Mouse (Mus musculus): Measurements from ENCODE around the gene Ndufs4.
A peak's percentile ranks its signal among the peaks of the same experiment; 100 is the strongest.

The Ndufs4 gene

DNA sequence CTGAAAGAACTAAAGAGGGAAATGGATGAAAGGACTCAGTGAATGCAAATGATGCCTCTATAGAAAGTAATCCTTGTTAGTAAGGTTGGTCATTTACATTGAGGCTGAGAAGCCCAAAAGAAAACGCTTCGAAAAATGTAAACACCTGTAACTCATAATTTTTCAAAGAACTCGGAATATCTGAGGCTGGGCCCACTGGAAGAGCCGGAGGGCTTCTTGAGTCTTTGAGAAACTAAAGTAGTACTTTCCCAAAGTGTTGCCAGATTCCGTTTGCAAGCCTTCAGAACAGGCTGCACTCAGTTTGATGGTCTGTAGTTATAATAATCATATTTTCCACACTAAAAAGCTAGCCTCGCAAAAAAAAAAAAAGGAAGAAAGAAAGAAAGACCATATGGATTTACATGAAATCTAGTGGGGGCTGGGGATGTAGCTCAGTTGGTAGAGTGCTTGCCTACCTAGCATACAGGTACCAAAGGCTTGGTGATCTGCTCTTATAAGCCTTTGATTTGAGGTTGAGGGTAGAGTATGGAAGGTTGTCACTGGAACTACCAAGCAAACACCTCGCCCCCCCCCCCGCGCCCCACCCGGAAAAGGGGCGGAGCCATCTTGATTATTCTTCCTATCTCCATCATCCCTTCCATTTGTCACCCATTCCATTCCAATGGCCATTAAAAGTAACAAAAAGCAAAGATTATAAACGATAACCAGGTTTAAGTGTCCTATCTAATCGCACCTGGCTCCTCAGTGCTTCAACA, at the start of gene Ndufs4:
TSS of gene Ndufs4 (minus strand) at position 48 of the 755 bp plus-strand sequence.
- DNase-seq (ENCODE audit: low read depth), result no peak

DNA sequence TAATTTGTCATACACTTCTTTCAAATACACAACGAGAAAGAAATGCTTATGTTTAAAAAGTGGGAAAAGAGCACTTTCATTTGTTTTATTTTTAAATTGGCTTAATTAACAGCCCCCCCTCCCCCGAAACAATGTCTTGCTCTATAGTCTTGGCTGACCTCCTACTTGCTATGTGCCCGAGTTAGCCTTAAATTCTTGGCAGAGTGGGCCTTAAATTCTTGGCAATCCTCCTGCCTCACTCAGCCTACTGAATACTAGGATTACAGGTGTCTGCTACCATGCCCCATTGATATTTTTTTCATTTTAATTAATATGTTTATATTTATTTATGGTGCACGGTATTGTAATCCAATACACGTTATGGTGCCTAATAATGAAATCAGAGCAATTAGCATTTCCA, 44.4 kb upstream of the Ndufs4 start:
- DNase-seq (ENCODE audit: low read depth), result no peak

DNA sequence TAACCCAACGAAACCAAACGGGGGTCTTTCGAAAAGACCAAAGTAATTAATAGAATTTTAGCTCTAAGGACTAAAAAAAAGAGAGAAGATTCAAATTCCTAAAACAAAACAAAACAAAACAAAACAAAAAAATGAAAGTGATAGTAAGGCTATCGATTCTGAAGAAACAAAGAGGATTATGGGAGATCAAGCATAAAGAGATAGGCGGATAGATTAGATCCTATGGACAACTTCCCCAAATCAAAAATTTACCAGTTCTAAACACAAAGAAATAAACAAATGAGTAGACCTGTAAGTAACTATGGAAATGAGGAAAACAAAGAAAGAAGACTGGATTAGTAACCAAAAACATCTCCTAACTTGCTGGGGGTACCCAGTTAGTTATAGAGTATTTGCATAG, 37.2 kb upstream of the Ndufs4 start:
- DNase-seq (ENCODE audit: low read depth), result no peak

DNA sequence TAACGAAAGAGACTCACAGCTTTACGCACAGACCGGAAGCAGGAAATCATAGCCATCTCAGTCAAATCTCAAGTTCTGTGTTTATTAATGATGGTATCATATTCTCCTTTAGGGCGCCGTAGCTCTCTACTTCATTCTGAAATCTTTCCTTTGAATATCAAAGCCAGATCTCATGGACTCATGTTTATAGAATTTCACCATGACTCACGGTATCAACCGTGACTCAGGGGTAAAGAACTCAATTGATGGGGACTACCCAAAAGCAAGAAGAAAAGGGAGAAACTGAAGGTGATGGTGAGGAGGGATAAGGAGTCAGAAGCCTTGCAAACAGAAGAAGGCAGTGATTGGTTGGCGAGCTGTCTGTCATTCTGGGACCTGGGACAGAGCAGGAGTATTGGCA, 32.2 kb upstream of the Ndufs4 start:
- DNase-seq (ENCODE audit: low read depth), result no peak

DNA sequence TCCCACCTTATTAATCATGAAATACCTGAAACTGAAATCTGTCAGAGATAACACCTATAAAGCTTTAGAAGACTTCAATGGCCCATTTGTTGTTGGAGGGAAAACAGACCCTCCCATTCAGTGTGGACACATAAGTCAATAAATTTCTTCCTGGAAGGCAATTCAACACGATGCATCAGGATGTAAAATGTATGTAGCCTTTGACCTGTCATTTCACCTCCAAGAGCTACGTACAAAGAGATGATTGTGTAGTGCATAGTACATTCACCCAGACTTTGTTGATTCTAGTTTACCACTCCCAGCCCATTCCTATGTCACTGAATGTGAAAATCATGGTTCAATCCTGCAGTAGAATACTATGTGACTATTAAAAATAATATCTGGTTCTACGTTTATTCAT, 31.3 kb upstream of the Ndufs4 start:
- no peak for DNase-seq (ENCODE audit: low read depth)

DNA sequence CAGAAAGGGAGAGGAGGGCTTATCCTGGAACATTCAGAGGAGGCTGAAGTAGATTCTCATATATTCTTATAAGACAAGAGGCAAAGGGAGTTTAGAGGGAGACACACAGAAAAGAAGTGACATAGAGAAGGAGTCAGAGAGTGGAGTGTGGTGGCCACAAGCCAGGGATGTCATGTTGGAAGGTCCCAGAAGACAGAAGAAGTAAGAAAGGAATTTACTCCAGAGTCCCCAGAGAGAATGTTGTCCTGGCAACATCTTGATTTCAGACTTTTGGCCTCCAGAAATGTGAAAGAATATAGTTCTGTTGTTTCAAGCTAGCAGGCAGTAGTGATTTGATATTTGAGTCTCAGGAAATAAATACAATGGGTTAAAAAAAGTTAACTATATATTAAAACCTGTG, 24.3 kb upstream of the Ndufs4 start:
- DNase-seq (ENCODE audit: low read depth), result no peak

DNA sequence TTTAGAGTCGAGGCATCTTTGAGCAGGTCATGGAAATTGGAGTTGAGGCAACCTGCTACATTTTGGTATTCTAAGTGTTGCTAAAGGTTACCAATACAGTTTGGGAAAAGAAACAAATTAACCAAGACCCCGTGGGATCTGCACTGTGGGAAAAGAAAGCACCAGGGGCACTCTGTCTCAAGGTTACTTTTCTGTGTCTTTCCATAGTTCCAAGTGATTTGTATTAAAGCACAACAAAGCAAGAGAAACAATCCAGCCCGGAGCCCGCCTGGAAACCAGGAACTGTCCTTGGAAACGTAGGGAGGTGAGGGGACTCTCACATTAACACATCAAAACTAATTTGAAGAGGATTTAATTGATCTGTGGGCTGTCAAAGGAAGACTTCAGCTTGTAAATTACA, 18.8 kb upstream of the Ndufs4 start:
- DNase-seq (ENCODE audit: low read depth), result no peak

DNA sequence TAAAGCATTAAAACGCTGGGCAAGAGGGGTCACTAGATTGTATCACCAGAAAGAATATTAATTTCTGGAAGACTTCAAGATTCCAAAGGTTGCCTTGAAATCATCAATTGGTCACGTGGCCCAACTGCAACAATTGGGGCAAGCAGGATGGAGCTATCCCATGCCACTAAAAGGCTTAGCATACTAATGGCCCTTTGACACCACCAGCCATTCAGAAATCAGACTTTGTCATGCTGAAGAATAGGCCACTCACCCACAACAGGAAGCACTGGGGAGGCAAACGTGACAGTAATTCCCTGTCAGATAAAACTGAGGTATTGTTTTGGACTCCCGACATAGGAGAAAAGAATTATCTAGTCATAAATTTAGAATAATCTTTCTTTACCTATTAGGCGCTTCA, 18.4 kb upstream of the Ndufs4 start:
- DNase-seq (ENCODE audit: low read depth), result no peak

DNA sequence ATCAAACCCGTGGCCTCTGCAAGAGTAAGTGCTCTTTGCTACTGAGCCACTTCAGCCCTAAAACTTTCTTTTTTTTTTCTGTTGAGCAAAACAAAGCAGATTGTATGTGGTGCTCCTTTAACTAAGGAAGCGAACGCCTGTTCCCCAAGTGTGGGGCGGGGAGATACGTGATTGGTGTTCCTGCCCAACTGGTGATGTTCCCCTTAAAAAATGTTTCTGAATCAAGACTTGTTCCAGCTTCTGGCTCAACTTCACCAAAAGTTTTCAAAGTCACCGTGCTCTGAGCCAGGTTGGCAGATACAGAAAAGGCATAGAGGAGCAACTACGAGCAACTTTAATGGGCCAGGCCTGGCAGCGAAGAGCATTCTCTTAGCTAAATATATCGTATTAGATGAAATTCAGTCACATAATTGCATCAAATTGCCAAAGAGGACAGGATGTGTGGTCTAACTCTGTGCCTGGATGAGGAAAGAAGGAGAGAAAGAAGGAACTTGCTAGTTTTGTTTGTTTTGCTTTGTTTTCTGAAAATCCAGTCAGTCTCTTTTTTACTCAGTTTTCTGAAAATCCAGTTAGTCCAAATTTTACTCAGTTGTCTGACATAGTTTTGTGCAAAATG, 17.1 kb upstream of the Ndufs4 start:
- DNase-seq (ENCODE audit: low read depth), result no peak

DNA sequence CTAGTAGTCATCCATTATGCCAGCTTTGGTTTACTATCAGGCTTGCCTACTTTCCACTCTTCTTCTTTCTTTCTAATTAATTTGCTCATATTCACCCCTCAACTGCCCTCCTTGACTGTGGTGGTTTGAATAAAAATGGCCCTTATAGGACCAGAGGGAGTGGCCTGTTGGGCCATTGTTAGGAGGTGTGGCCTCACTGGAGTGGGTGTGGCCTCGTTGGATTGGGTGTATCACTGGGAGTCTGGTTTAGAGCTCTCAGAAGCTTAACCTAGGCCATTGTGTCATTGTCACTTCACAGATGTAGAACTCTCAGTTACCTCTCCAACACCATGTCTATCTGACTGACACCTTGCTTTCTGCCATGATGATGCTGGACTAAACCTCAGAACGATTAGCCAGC, 10.8 kb upstream of the Ndufs4 start:
- no peak for DNase-seq (ENCODE audit: low read depth)

DNA sequence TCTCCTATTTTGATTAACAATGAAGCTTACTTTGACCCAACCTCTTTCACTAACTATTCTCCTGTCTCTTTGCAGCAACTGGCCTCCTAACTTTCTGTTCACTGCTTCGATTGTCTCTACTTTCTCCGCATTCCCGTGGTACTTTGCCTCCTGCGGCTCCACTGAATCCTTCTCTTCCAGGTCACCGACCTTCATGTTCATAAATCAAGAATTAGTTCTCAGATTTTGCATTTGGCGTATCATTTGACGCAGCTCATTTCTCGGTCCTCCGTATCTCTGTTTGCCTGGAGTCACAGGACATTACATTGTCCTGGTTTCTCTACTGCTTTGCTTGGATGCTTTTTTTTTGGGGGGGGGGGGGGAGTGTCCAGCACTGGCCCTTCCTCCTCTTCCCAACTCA, 9.2 kb upstream of the Ndufs4 start:
- DNase-seq (ENCODE audit: low read depth), result no peak

DNA sequence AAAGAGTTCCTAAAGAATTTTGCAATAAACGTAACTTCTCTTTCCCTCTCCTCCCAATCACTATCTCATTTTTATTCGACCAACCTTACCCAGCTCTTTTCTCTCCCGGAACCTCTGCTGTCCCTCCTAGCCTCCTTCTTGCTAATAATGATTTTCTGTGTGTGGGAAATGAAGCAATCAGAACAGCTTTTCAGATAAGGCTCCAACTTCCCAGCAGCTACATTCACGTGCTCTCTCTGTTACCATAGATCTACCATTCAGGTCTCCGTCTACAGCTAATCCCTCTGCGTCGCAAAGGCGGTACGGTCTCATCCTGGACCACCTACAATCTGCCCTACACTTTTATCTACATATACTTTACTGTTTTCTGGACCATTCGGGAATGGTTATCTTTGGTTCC, 8.8 kb upstream of the Ndufs4 start:
- DNase-seq (ENCODE audit: low read depth), result no peak

DNA sequence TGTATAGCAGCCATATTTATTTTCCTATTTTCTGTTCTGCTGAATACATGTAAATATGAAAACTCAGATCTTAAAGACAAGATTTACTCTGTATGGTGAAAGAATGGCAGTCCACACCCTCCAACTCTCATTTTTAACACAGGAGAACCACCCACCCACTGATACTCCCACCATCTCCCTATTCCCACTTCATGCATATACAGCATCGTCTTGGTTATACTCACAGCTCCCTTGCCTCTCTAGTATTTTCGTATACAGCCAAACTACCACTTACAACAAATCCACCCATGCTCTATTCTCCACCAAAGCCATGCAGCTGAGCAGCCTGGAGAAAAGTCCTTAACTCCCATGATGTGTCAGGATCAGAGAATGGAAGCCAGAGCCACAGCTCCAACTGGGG, 6.7 kb upstream of the Ndufs4 start:
- no peak for DNase-seq (ENCODE audit: low read depth)

DNA sequence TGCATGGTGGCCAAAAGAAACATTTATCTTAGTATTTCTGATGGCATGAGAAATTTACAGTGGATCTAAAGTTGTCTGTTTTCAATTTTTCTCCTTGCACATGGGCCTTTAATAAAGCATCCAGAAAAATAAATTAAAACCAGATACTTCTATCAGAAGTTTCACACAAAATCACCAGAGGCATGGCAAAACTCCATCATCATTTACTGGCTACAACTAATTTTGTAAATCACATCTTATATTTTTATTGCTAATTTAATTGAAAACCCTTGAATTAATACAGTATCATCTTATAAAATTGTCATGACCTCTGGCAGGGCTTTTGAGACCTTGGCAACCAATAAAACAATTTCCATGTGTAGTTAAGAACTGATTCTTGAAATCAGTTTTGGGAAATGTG, 4.4 kb upstream of the Ndufs4 start:
- no peak for DNase-seq (ENCODE audit: low read depth)

DNA sequence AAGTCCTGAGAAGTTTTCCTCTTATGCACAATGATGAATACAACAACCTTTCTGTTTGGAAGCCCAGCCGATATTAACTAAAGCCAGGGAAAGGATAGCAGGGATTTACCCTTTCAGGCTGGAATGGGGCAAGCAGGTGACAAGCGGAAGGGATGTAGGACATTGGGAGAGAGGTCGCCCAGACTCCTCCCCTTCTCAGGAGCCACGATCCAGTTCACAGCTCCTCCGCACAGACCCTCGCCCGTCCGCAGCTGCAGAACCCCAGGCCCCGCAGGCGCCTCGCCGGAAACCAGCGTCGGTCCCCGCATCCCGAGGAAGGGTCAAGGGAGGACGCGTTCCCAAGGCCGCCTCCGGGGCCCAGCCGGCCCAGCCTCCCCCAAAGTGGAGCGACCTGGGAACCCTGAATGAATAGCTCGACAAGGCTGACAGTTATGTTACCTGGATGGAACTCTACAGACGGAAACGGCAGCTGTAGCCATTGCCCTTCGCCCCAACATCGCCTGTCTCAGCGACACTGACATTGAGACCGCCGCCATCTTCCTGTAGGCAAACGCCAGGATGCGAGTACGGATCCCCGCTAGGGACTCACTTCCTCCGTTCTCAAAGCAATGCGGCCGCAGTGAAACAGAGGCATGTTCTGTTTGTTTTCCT, 412 bp downstream of the Ndufs4 start:
- DNase-seq (ENCODE audit: low read depth), result peak; percentile 94

DNA sequence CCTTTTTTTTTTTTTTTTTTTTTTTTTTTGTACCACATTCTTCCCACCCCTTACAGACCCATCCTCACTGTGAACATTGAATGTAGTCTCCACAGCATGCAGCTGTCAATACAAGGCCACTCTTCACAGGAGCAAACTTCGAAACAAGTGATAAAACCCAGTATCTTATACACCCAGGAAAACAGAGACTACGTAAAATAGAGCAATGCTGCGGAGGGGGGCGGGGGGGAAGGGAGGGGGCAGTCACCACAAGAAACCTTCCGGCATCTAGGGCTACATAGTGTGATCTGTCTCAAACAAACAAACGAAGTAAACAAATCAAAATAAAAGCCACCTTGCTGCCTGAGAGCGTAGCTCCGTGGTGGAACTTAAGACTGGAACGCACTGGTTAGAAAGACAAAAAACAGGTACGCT, 977 bp downstream of the Ndufs4 start:
- DNase-seq (ENCODE audit: low read depth), result peak; percentile 74

DNA sequence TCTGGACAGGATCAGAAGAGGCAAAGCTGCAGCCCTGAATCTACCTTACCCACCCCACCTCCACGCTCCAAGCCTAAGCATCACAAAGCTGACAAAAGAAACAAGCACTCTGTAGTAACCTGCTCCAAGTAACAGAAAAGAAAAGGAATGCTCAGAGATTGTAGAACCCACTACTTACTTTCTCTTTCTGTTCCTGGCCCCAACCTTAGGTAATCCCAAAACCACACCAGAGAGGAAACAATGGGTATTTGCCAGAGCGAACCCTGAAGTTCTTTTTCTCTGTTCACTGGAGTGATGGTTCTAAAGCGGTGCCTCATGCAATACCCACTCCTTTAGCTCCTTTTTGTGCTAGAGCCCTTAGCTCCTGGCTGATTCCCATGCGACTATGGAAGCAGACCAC, 11.5 kb downstream of the Ndufs4 start:
- no peak for DNase-seq (ENCODE audit: low read depth)

DNA sequence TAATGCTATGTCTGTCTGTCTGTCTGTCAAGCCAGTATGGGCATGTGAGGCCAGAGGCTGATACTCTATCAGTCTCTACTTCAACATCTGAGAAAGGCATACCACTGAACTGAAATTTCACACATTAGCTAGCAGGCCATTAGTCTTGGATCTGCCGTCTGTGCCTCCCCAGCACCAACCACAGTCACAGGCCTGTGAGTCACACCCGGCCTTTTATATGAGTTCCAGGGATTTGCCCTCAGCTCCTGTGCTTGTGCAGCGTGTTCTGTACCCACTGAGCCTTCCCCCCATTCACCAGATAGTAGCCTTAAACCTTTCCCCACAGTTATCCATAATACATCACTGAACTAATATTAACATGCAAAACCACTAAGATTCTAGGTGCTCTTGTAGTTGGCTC, 26.0 kb downstream of the Ndufs4 start:
- no peak for DNase-seq (ENCODE audit: low read depth)

DNA sequence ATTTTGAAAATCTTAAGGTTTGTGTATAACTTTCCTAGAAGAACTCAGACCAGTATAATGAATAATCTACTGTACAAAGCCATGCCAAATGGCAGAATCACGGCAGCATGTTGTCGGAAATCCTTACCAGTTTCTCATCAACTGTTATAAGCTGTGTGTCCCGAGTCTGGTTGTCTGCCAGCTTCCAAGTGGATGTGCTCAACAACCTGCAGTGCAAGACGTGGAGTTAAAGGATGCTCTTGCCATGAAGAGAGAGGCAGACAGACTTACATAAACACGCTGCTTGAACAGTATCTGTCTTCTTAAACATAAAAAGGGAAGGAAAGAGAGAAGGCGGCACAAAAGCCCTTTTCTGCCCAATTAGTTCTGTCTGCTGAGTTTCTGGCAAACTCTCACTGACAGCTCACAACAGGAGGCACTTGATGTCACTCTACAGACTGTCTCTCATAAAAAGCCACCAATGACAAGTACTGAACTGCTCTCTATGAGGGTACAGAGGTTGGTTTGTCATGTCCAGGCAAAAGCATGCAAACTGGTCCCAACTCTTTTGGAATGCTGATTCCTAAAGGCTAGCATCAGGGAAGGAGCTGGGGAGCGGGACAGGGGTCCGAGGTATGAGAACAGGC, 36.6 kb downstream of the Ndufs4 start:
- no peak for DNase-seq (ENCODE audit: low read depth)

DNA sequence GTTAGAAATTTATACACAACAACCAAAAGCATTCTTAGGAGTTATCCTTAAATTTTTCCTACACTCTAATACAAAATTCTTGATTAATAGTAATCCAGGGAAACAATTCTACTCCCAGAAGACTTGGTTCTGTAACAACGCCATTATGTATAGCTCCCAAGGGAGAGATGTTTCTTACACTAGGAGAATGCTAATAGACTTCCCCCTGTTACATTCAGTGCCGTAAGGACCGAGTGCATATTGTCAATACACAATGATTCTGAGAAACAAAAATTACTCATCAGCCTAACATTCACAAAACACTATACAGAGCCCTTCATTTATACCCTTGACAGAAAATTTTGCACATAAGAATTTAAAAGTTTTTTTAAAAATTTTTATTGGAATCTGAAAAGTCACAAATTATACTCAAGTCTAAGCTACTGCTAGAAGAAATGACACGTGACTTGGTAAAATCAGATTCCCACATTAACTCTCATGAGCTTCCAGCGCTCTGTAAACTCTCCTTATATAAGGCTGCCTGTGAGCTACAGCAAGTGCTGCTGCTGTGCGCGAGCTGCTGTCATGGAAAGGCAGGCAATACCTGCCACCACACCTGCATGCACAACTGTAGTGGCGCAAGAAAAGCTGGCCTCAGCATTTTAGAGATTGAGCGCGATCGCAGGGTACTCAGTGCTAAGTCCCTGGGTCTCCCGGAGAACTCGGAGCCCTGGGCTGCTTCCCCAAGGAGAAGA, 42.9 kb downstream of the Ndufs4 start:
- no peak for DNase-seq (ENCODE audit: low read depth)

DNA sequence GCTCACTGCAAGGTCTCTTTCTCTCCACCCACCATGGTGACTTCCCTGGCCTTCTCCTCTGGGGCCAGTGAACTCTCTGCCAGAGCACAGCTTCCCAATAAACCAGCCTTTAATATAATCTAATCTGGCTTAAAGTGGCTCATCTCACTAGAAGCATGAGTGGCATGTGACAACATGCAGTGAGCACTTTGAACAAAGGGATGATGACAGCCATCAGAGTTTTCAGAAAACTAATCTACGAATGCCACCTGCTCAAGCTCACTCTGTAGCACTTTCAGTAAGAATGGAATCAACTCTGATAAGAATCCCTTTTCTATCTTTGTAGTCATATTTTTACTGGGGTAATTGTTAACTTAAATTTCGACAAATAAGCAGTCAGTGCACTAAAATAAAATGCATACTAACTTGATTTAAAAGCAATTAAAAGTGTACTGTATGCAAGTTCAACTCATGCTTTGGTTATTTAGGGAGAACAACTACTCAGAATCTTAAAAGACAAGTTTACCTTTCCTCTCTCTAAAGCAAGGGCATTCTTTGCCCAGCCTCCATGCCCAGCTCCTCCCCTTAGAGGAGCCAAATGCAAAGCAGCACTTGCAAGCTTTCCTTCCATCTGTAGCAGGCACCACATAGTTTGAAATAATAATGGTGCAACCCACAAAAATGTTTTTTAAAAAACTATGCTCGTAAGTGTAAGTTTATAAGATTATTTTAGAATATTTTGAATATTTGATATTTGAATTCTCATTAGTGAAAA, 43.7 kb downstream of the Ndufs4 start:
- no peak for DNase-seq (ENCODE audit: low read depth)

DNA sequence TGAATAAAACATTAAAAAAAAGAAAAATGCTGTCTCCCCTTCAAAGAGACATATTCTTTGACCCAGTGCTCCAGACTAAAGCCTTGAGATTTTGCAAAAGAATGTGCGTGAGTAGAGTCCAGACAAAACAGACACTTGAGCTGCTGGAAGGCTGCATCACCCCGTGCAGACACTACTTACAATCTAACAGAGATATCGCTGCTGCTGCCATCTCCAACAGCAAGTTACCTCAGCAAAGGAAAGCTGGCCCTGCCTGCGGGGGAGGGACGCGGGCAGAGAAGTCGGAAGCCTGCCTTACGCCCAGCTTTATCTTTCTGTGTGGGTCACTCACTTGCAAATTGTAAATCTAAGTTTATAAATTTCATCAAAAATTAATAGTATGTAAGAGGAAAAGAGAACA, 45.1 kb downstream of the Ndufs4 start:
- DNase-seq (ENCODE audit: low read depth), result no peak

Data from naive thymus-derived CD4-positive, alpha-beta T cell, adult 2 months (primary cell).